Mouse (Mus musculus): Measurements from ENCODE around the gene C1s1. TPM values are rescaled to one million over a fixed set of nuclear protein-coding genes. Genes with fewer than 3 reads are reported as not detected.

C1s1 gene
- polyA plus RNA-seq (2012; ENCODE audit: low replicate concordance) = 0.06 and 0.26 TPM in 2 replicates

DNA sequence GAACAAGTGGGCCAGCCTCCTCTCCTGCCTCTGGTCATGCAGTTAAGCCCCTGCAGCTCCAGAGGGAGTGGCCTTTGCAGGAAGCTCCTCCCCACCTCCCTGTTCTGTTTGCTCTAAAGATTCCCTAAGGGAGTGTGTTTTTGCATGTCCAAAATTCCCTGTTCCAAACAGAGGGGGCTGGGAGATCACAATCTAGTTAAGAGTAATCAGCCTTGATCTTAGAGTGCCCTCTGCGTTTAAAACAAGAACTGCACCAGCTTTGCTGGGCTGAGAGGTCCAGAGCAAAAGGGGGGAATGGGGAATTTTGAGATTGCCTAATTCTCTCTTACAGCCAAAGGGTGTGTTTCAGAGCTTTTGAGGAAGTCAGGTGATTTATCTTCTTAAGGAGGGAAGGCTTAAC is at the start of gene C1s1:
Gene C1s1 (minus strand): TSS at position 76 of the 400 bp plus-strand sequence.

DNA sequence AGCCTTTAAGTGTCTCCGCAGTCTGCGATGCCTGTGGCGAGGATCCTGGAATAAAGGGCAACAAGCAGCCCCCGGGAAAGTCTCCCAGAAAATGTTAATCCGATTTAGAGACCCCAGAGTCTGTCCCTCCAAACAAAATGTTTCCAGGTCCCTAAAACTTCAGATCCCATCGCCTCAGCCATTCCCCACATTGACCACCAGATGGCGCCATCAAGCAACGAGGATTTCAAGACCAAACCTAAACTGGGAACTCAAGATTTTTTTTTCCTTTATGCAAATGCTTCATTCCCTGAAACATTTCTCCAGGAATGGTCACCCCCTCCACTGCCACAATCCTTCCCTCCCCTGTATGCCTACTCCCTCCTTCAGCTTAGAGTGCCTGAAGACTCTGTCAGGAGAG is 27.9 kb upstream of the C1s1 start, which contains the start of gene C1rb:
Gene C1rb (plus strand): TSS at position 269 of the 400 bp plus-strand sequence.

DNA sequence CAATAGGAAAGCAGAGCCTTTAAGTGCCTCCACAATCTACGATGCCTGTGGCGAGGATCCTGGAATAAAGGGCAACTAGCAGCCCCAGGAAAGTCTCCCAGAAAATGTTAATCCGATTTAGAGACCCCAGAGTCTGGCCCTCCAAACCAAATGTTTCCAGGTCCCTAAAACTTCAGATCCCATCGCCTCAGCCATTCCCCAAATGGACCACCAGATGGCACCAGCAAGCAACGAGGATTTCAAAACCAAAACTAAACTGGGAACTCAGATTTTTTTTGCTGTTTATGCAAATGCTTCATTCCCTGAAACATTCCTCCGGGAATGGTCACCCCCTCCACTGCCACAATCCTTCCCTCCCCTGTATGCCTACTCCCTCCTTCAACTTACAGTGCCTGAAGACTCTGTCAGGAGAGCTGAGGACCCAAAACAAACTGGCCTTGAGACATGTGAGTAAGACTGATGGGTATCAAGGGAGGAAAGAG is 29.8 kb downstream of the C1s1 start, which contains the start of gene C1ra:
Gene C1ra (plus strand): TSS at position 51 of the 482 bp plus-strand sequence.

DNA sequence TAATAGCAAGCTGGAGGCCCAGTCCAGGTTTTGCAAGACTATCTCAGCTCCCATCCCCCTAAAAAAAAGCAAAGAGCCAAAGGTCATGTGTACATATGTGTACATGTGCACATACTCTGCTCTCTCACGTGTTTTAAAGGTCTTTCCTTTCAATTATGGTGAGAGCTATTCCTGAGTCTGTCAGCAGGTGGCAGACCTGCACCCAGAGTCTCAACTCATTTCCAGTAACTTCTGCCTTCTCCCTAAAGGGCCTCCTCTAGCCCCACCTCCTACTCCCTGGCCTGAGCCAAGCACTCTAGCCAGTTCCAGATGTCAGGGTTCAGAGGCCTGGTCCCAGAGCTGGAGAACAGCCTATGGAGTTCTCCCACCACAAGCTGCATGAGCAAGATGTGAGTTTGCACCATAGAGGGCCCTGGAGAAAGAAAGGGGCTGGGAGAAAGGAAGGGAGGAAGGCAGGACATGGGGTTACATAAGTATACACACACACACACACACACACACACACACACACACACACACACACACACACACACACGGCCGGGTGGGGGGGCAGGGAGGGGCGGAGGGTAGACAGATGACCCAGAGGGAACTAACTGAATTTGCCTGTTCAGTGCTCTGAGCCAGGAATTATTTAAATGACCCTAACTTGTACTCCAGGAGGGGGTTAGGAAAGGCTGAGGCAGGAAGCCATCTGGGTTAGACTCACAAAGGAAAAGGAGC is 49.2 kb downstream of the C1s1 start, which contains the start of gene C1rl:
Gene C1rl (plus strand): TSS at position 272 of the 720 bp plus-strand sequence.

Other genes with a start within 250 kb of the C1s1 start
- gene Cd163, start 237.7 kb downstream of the C1s1 start, polyA plus RNA-seq (2012; ENCODE audit: low replicate concordance) = 0.46 and 0.76 TPM in 2 replicates
- gene Pex5, start 127.3 kb downstream of the C1s1 start, polyA plus RNA-seq (2012; ENCODE audit: low replicate concordance) = 8.5 and 12.0 TPM in 2 replicates
- 8.9 and 16.4 TPM in 2 replicates for gene Clstn3, start 77.6 kb downstream of the C1s1 start, polyA plus RNA-seq (2012; ENCODE audit: low replicate concordance)
- 0.07 and 0.46 TPM in 2 replicates for gene C1rl, start 49.2 kb downstream of the C1s1 start, polyA plus RNA-seq (2012; ENCODE audit: low replicate concordance)
- 2.6 and 5.0 TPM in 2 replicates for gene C1ra, start 30.0 kb downstream of the C1s1 start, polyA plus RNA-seq (2012; ENCODE audit: low replicate concordance)
- not detected in 2 replicates for gene C1rb, start 27.9 kb upstream of the C1s1 start, polyA plus RNA-seq (2012; ENCODE audit: low replicate concordance)
- gene C1s2, start 93.7 kb upstream of the C1s1 start, polyA plus RNA-seq (2012; ENCODE audit: low replicate concordance) = not detected in 2 replicates
- 181 and 313 TPM in 2 replicates for gene Lpcat3, start 120.7 kb upstream of the C1s1 start, polyA plus RNA-seq (2012; ENCODE audit: low replicate concordance)
- gene Emg1, start 169.8 kb upstream of the C1s1 start, polyA plus RNA-seq (2012; ENCODE audit: low replicate concordance) = 121 and 214 TPM in 2 replicates
- 176 and 319 TPM in 2 replicates for gene Phb2, start 170.0 kb upstream of the C1s1 start, polyA plus RNA-seq (2012; ENCODE audit: low replicate concordance)
- 35.0 and 59.4 TPM in 2 replicates for gene Ptpn6, start 196.4 kb upstream of the C1s1 start, polyA plus RNA-seq (2012; ENCODE audit: low replicate concordance)
- gene Grcc10, start 199.0 kb upstream of the C1s1 start, polyA plus RNA-seq (2012; ENCODE audit: low replicate concordance) = 14.7 and 16.6 TPM in 2 replicates
- 6.5 and 9.2 TPM in 2 replicates for gene Gm45234, start 213.7 kb upstream of the C1s1 start, polyA plus RNA-seq (2012; ENCODE audit: low replicate concordance)
- 34.5 and 35.4 TPM in 2 replicates for gene Atn1, start 214.2 kb upstream of the C1s1 start, polyA plus RNA-seq (2012; ENCODE audit: low replicate concordance)
- gene Eno2, start 227.3 kb upstream of the C1s1 start, polyA plus RNA-seq (2012; ENCODE audit: low replicate concordance) = 0.11 and 0.80 TPM in 2 replicates
- gene Lrrc23, start 237.4 kb upstream of the C1s1 start, polyA plus RNA-seq (2012; ENCODE audit: low replicate concordance) = not detected in 2 replicates

Data from leukemia stem cell, adult 10-12 weeks (primary cell).